Mouse (Mus musculus): ENCODE measurements around the gene Ap2a1. TPM values are rescaled to one million over a fixed set of nuclear protein-coding genes. Genes with fewer than 3 reads are reported as not detected.
A peak's percentile ranks its signal among the peaks of the same experiment; 100 is the strongest.

Ap2a1 gene
- polyA plus RNA-seq (2012; rRNA removed), result 241 and 247 TPM in 2 replicates

DNA sequence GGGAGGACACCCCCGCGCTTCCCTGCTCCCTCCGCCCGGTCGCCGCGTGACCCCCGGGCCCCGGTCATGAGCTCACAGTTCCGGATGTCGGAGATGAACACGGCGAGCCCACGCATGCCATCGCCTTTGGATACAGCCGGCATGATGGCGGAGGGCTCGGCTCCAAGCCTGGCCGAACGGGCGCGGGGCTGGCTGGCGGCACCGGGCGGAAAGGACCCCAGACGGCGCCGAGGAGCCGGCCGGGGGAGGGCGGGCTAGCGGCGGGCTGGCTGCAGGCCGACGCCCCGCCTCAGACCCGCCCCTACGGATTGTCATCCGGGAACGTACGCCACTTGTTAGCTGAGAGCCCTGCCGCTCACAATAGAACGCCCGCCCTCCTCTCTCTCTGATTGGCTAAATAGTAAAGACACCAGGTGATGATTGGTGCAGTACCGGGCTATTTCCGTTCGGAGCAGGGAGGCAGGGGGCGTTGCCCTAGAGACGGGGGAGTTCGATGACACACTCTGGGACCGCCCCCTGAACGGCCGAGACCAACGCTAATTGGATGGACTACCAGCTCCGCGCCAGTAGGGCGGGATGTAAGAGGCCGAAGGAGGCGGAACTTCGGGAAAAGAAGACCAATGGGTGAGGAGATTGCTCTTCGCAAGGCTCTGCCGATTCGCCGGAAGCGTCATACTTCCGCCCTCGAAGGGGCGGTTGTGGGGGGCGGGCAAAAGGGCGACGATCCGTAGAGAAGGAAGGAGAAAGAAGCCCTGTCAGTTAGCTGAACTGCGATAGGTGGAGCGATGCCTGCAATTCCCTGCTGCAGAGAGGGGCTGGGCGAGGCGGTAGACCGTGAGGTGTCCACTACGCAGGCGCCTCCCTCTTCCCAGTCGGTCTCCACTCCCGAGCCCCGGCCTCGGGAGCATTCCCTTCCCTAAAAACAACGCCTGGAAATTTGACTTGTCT lies at the start of gene Ap2a1:
Gene Ap2a1, minus strand, starts transcription at position 293 of the 948 bp plus-strand sequence.
- TF ChIP-seq POLR2A (IDR thresholded peaks at IDR 0.05; ENCODE audit: extremely low read depth, insufficient read depth, low read length) (peak; percentile 97), CTCF (IDR thresholded peaks at IDR 0.05; ENCODE audit: extremely low read depth, insufficient read depth, low read length) (no peak)
- Histone ChIP-seq H3K4me1 (ENCODE audit: control insufficient read depth, insufficient read depth, low read length) (peaks cover 6% of the 10 kb centered on the region), H3K27ac (ENCODE audit: insufficient read depth, low read length) (peak within 1 kb of the TSS; percentile 92), H3K4me3 (ENCODE audit: insufficient read depth, low read length) (peak within 1 kb of the TSS; percentile 90)

DNA sequence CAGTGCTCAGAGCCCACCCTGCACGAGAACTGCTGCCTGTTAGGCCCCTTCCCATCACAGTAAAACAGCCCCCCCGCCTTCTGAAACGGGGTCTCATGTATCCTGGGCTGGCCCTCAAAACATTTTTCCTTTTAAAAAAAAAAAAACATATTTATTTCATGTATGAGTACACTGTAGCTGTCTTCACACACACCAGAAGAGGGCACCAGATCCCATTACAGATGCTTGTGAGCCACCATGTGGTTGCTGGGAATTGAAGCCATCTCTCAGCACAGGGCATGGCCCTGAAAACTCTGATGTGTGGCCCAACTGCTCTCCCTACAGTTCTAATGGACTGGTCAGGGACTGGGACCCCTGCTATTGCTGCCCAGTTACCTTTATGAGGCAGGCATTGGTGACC lies 49.0 kb upstream of the Ap2a1 start:
- no peak for TF ChIP-seq POLR2A (IDR thresholded peaks at IDR 0.05; ENCODE audit: extremely low read depth, insufficient read depth, low read length)
- TF ChIP-seq CTCF (IDR thresholded peaks at IDR 0.05; ENCODE audit: extremely low read depth, insufficient read depth, low read length), result 0 out of 2 replicates have a peak, but pooled peaks have one; percentile 4
- H3K27ac ChIP-seq (ENCODE audit: insufficient read depth, low read length), result no peak overlapping the region
- no peak overlapping the region for H3K4me3 ChIP-seq (ENCODE audit: insufficient read depth, low read length)
- H3K4me1 ChIP-seq (ENCODE audit: control insufficient read depth, insufficient read depth, low read length), result no peaks in the 10 kb centered on the region

DNA sequence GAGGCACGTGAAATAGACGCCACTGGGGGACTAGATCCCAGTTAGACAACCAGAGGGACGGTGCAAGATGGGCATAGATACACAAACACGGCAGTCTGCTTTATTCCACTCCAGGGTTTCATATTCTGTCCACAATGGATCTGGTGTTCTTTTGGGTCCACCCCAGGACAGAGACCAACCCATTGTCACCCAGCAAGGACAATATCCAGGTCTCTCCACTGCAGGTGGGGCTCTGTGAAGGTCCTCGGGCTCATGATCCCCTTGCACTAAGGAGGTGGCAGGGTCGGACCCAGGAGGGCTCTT lies 45.8 kb upstream of the Ap2a1 start:
- peak overlapping the region; percentile 68; the same call in 1 of the 2 replicates for H3K4me3 ChIP-seq (ENCODE audit: insufficient read depth, low read length)
- H3K27ac ChIP-seq (ENCODE audit: insufficient read depth, low read length), result peak overlapping the region; percentile 27; the same call in 1 of the 2 replicates
- TF ChIP-seq CTCF (IDR thresholded peaks at IDR 0.05; ENCODE audit: extremely low read depth, insufficient read depth, low read length) (no peak), POLR2A (IDR thresholded peaks at IDR 0.05; ENCODE audit: extremely low read depth, insufficient read depth, low read length) (no peak)
- H3K4me1 ChIP-seq (ENCODE audit: control insufficient read depth, insufficient read depth, low read length), result peaks cover 5% of the 10 kb centered on the region

DNA sequence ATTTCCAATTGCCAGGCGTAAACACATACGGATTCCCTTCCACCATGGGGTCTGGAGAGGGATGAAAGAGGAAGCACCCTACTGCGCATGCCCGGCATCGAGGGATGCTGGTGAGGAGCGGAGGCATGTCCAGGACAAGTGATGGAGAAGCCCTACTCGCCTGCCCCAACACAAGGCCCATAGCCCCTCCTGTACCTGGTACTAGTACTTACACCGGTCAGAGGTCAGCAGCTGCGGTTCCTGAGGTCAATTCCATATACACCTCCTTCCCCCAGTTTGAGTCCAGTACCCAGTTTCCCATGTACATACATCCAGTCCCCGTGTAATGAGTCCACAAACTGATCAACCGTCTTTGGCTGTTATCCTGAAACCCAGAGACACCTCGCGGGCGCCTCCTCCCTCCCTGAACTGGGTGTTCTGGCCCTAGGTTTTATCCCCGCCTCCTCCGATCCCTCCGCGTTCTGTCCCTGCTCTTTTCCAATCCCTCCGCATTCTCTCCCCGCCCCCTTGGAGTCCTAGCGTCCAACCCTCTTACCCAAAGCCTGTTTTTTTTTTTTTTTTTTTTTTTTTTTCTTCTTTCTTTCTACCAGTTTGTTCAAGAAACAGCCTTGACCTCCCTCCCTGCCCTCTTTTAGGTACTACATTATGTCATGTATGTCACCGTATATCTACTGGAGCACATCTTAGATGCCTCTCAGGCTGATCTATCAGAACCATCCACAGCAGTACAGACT lies 45.3 kb upstream of the Ap2a1 start, which contains the start of gene Cpt1c:
Gene Cpt1c, minus strand, starts transcription at position 469 of the 734 bp plus-strand sequence.
- peak; percentile 94 for TF ChIP-seq POLR2A (IDR thresholded peaks at IDR 0.05; ENCODE audit: extremely low read depth, insufficient read depth, low read length)
- no peak for TF ChIP-seq CTCF (IDR thresholded peaks at IDR 0.05; ENCODE audit: extremely low read depth, insufficient read depth, low read length)
- H3K4me1 ChIP-seq (ENCODE audit: control insufficient read depth, insufficient read depth, low read length), result peaks cover 5% of the 10 kb centered on the region
- H3K27ac ChIP-seq (ENCODE audit: insufficient read depth, low read length), result peak within 1 kb of the TSS; percentile 91
- peak within 1 kb of the TSS; percentile 68 for H3K4me3 ChIP-seq (ENCODE audit: insufficient read depth, low read length)

DNA sequence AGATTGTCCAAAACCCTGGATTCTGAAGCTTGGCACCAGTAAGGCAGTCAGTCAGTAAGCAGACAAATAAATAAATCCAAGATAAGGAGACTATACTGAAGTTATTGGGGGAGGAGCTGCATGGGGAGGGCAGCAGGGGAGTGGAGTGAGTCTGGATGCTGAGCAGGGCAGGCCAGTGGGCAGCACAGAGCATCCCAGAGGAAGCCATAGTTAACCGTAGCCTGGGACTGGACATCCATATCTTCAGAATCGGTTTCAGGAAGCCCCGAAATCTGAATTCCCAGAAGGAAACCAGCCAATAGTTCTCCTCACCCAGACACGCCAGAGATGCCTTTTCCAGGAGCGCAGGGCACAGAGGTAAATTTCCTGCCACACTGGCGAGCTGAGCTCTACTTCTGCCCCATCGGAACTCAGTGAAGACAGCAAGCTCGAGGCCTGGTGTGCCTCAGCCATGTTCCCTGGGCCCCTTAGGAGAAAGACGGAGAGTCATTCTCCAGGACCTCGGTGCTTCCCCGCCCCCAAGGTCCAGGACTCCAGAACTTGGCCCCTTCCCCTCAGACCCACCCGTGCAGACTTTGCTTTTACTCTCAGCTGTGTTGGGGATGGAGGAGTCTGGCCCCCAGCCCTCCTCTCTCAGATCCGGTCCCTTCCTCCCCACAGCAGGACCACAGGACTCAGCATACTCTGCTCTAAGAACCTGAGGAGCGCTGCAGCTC lies 44.3 kb upstream of the Ap2a1 start:
- Histone ChIP-seq H3K4me1 (ENCODE audit: control insufficient read depth, insufficient read depth, low read length) (peaks cover 5% of the 10 kb centered on the region), H3K4me3 (ENCODE audit: insufficient read depth, low read length) (peak overlapping the region; percentile 68), H3K27ac (ENCODE audit: insufficient read depth, low read length) (0 out of 2 replicates have a peak overlapping the region, but pooled peaks have one; percentile 18)
- TF ChIP-seq POLR2A (IDR thresholded peaks at IDR 0.05; ENCODE audit: extremely low read depth, insufficient read depth, low read length) (0 out of 2 replicates have a peak, but pooled peaks have one; percentile 19), CTCF (IDR thresholded peaks at IDR 0.05; ENCODE audit: extremely low read depth, insufficient read depth, low read length) (no peak)

DNA sequence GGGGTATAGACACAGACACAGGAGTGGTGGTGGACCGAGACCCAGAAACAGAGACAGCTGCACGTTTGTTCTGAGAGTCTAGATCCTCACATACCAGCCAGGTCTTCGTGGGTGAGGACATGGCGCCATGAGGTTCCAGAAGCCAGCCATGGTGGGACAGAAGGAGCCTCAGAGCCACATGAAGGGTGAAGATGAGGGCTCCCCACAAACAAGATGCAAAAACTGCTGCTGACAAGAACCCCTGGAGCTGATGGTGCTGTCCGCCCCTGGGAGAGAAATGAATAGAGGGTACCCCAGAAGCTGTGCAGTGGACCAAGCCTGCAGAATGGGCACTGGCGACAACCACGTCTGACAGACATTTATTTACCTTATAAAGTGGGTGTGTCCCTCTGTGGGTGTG lies 41.8 kb upstream of the Ap2a1 start:
- Histone ChIP-seq H3K27ac (ENCODE audit: insufficient read depth, low read length) (no peak overlapping the region), H3K4me1 (ENCODE audit: control insufficient read depth, insufficient read depth, low read length) (peaks cover 5% of the 10 kb centered on the region)

DNA sequence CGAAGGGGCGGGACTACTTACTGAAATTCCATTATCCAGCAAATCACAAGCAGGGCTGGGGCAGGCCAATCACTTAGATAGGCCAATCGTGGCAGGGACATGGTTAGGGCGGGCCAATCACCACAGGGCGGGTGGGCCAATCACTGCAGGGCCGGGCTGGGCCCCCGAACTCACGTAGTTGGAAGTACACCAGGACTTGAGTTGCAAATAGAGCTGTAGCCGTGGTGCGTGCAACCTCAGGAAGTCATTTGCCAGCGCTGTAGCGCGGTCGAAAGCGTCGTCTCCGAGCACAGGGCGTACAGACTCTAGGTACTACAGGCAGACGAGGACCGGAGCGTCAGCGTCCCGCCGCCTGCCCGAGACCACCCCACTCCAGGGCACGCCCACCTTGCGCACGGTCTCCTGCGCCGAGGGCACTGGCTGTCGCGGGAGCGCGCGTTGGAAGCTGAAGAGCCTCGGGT lies 41.0 kb upstream of the Ap2a1 start:
- Histone ChIP-seq H3K4me3 (ENCODE audit: insufficient read depth, low read length) (peak overlapping the region; percentile 57), H3K27ac (ENCODE audit: insufficient read depth, low read length) (no peak overlapping the region), H3K4me1 (ENCODE audit: control insufficient read depth, insufficient read depth, low read length) (peaks cover 5% of the 10 kb centered on the region)
- TF ChIP-seq POLR2A (IDR thresholded peaks at IDR 0.05; ENCODE audit: extremely low read depth, insufficient read depth, low read length) (peak; percentile 66; the same call in 1 of the 2 replicates), CTCF (IDR thresholded peaks at IDR 0.05; ENCODE audit: extremely low read depth, insufficient read depth, low read length) (no peak)

More for the DNA sequence above, 41.8 kb upstream of the Ap2a1 start:
- no peak for TF ChIP-seq CTCF (IDR thresholded peaks at IDR 0.05; ENCODE audit: extremely low read depth, insufficient read depth, low read length)
- no peak for TF ChIP-seq POLR2A (IDR thresholded peaks at IDR 0.05; ENCODE audit: extremely low read depth, insufficient read depth, low read length)
- peak overlapping the region; percentile 57; the same call in 1 of the 2 replicates for H3K4me3 ChIP-seq (ENCODE audit: insufficient read depth, low read length)

DNA sequence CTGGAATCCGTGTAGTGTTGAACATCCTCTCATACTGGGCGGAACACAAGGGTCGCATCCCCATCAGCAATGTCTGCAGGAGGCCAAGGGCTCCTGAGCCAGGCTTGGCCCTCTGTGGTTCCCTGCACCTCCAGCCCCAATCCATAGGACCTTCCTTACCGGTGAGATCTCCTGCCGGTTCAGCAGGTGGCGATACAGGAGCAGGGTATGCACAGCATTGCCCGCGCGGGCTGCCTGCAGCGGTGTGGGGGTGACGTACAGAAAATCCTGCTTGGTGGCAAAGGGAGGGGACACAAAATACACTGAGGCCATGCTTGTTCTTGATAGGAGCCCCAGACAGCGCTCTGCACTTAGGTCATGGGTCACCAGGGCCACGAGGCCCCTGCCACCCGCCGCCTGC lies 37.3 kb upstream of the Ap2a1 start:
- TF ChIP-seq POLR2A (IDR thresholded peaks at IDR 0.05; ENCODE audit: extremely low read depth, insufficient read depth, low read length) (no peak), CTCF (IDR thresholded peaks at IDR 0.05; ENCODE audit: extremely low read depth, insufficient read depth, low read length) (no peak)
- H3K4me3 ChIP-seq (ENCODE audit: insufficient read depth, low read length), result no peak overlapping the region
- H3K4me1 ChIP-seq (ENCODE audit: control insufficient read depth, insufficient read depth, low read length), result peaks cover 4% of the 10 kb centered on the region; the same call in 1 of the 2 replicates
- no peak overlapping the region for H3K27ac ChIP-seq (ENCODE audit: insufficient read depth, low read length)

DNA sequence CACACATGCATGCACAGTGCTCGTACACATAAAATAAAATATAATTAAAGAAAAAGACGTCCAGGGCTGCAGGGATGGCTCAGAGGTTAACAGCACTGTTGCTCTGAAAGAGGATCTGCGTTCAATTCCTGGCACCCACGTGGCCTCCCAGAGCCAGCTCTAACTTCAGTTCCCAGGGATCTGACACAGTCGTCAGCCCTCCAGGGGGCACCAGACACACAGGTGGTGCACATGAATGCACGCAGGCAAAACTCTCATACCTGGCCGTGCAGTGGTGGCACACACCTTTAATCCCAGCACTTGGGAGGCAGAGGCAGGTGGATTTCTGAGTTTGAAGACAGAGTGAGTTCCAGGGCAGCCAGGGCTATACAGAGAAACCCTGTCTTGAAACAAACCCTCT lies 36.7 kb upstream of the Ap2a1 start:
- no peak for TF ChIP-seq CTCF (IDR thresholded peaks at IDR 0.05; ENCODE audit: extremely low read depth, insufficient read depth, low read length)
- no peak for TF ChIP-seq POLR2A (IDR thresholded peaks at IDR 0.05; ENCODE audit: extremely low read depth, insufficient read depth, low read length)
- Histone ChIP-seq H3K4me1 (ENCODE audit: control insufficient read depth, insufficient read depth, low read length) (peaks cover 4% of the 10 kb centered on the region; the same call in 1 of the 2 replicates), H3K4me3 (ENCODE audit: insufficient read depth, low read length) (no peak overlapping the region), H3K27ac (ENCODE audit: insufficient read depth, low read length) (no peak overlapping the region)

All from cortical plate, adult 2 months (tissue).